Mouse (Mus musculus) stomach, postnatal 0 days (tissue): Measurements from ENCODE around the gene Ap3d1. TPM values are rescaled to one million over a fixed set of nuclear protein-coding genes. Genes with fewer than 3 reads are reported as not detected.

ENCODE experiments used
- ATAC-seq: fragments of 200-750 bp; cut with Nextera tagmentation; 2 replicates; pipeline ENCODE4 v1.8.0; 2017; ENCODE audit not compliant: low FRiP score, low TSS enrichment
- DNase-seq: peaks from one replicate; pipeline ENCODE4 v3.0.0-alpha.2; 2016; ENCODE audit warnings: low spot score
- H3K27ac ChIP-seq: fragments of 300-500 bp; sonication (generic); replicated peaks from 2 replicates; pipeline ENCODE4 v1.5.1; 2014; ENCODE audit warnings: mild to moderate bottlenecking, control low read depth
- H3K27me3 ChIP-seq: fragments of 300-500 bp; sonication (generic); 2 replicates; pipeline ENCODE4 v1.6.1; 2014; ENCODE audit warnings: low read length; ENCODE audit not compliant: control insufficient read depth, insufficient read depth
- H3K36me3 ChIP-seq: fragments of 300-500 bp; sonication (generic); 2 replicates; pipeline ENCODE4 v1.6.1; 2014; ENCODE audit warnings: low read length, mixed read lengths; ENCODE audit not compliant: control insufficient read depth, insufficient read depth
- H3K4me1 ChIP-seq: fragments of 300-500 bp; sonication (generic); replicated peaks from 2 replicates; pipeline ENCODE4 v1.6.1; 2014; ENCODE audit warnings: antibody characterized with exemption; ENCODE audit not compliant: control insufficient read depth, insufficient read depth
- H3K4me2 ChIP-seq: fragments of 300-500 bp; sonication (generic); replicated peaks from 2 replicates; pipeline ENCODE4 v1.6.1; 2014; ENCODE audit warnings: low read depth, mild to moderate bottlenecking, control low read depth, moderate library complexity
- H3K4me3 ChIP-seq: fragments of 300-500 bp; sonication (generic); 2 replicates; pipeline ENCODE4 v1.5.1; 2014; ENCODE audit warnings: low read depth, low read length, control low read depth
- H3K9ac ChIP-seq: fragments of 300-500 bp; sonication (generic); 2 replicates; pipeline ENCODE4 v1.6.1; 2014; ENCODE audit warnings: mild to moderate bottlenecking, low read length, control low read depth, mixed read lengths
- H3K9me3 ChIP-seq: fragments of 300-500 bp; sonication (generic); 2 replicates; pipeline ENCODE4 v1.6.1; 2016; ENCODE audit warnings: low read length; ENCODE audit not compliant: control insufficient read depth
- CTCF ChIP-seq: IDR thresholded peaks from 2 replicates; pipeline ENCODE4 v1.5.1; 2016; ENCODE audit warnings: antibody characterized with exemption, low read depth, mild to moderate bottlenecking, moderate library complexity
- EP300 ChIP-seq: optimal IDR thresholded peaks from 2 replicates; pipeline ENCODE3; 2016; ENCODE audit warnings: antibody characterized with exemption
- WGBS: fragments of 180-500 bp; shearing (Covaris S2); extraction: QIAGEN DNeasy Blood & Tissue Kit; methylation state at CpG from one replicate; pipeline ENCODE4 v1.1.7; 2014; 5-methylcytosine and 5-hydroxymethylcytosine counted together
- polyA plus RNA-seq: library from polyadenylated mRNA; unstranded; fragments of >200 nt; fragmentation: Nextera tagmentation; extraction: Ambion mirVana; gene quantifications from 2 replicates; pipeline ENCODE4 v1.2.1, GENCODE M21; 2015

The Ap3d1 gene
- polyA plus RNA-seq, 1 experiment from 2014 or later = 38.7 TPM

DNA sequence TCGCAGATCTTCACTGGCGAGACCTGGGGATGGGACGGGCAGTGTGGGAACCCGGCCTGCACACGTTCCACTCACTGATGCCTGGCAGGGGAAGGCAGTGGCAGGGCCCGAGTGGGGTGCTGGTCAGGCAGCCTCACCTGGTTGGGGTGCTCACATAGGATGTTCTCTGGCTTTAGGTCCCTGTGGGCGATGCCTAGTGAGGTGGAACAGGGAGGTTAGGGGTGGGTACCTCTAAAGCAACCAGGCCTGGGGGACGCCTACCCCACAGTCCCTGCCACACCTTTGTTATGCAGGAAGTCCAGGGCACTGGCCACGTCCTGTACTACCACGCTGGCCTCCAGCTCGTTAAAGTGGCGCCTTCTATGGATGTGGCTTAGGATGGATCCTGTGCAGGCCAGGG, 73.0 kb downstream of the Ap3d1 start:
- no peak overlapping the region for H3K9ac ChIP-seq
- H3K9me3 ChIP-seq = no peaks in the 10 kb centered on the region
- ATAC-seq = no peak
- H3K27ac ChIP-seq = peak overlapping the region; percentile 53
- no peak for DNase-seq
- no peak for TF ChIP-seq CTCF
- H3K4me3 ChIP-seq = no peak overlapping the region
- 79% methylated on average over 12 of the region's 12 CpGs for WGBS
- no peak overlapping the region for H3K4me2 ChIP-seq
- H3K4me1 ChIP-seq = peaks cover 9% of the 10 kb centered on the region
- H3K36me3 ChIP-seq = peaks cover 63% of the 10 kb centered on the region
- H3K27me3 ChIP-seq = no peaks in the 10 kb centered on the region

DNA sequence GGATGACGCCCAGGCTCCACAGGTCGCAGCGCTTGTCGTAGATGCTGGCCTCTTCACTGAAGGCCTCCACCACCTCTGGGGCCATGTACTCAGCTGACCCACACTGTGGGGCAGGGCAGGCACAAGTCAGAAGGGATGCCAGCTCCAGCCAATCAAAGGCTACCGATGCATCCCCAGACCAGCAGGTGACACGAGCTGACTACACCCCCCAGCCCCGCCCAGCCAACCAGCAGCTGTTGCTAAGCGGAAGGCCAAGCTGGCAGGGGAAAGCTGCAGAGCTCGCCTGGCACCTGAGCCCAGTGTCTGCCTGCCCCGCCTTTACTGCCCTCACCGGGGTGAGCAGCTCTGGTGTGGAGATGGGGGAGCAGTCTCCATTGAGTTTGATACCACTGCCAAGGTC, 73.5 kb downstream of the Ap3d1 start:
- TF ChIP-seq CTCF (no peak), EP300 (no peak)
- ATAC-seq (peak; percentile 7; the same call in 1 of the 2 replicates), DNase-seq (peak; percentile 87)
- peaks cover 7% of the 10 kb centered on the region for H3K4me1 ChIP-seq
- H3K36me3 ChIP-seq = peaks cover 62% of the 10 kb centered on the region
- WGBS = 63% methylated on average over 11 of the region's 11 CpGs
- H3K9ac ChIP-seq = no peak overlapping the region
- no peaks in the 10 kb centered on the region for H3K27me3 ChIP-seq
- no peak overlapping the region for H3K4me3 ChIP-seq
- no peaks in the 10 kb centered on the region for H3K9me3 ChIP-seq
- H3K27ac ChIP-seq = peak overlapping the region; percentile 53
- H3K4me2 ChIP-seq = no peak overlapping the region

DNA sequence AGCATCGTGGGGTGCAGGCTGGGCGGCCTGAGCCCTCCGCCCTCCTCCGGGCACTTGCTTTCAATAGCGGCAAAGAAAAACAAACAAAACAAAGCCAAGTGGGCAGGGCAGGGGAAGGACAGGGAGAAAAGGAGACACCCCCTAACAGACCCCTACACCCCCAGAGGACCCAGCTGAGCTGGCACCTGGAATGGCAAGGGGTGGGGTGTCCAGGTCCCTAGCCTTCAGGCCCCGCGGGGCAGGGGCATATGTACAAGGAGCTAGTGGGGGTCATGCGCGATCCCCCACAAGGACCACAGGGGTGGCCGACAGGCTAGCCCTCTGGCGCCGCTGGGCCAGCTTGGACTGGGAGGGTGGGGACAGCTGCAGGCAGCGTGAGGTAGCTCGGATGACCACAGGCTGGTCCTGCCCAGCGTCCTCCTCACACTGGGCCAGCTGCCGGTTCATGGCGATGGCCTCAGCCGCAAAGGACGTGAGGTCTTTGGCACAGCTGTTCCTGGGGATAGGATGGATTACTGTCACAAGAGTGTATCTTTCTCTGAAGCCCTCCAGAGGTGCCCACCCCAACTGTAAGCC, 75.1 kb downstream of the Ap3d1 start:
- Histone ChIP-seq H3K9me3 (no peaks in the 10 kb centered on the region), H3K9ac (no peak overlapping the region), H3K4me2 (no peak overlapping the region), H3K4me1 (peaks cover 7% of the 10 kb centered on the region; the same call in 1 of the 2 replicates), H3K36me3 (peaks cover 54% of the 10 kb centered on the region), H3K4me3 (no peak overlapping the region), H3K27ac (peak overlapping the region; percentile 94; the same call in 1 of the 2 replicates), H3K27me3 (no peaks in the 10 kb centered on the region)
- TF ChIP-seq CTCF = no peak
- TF ChIP-seq EP300 = no peak
- DNase-seq (no peak), ATAC-seq (no peak)
- 66% methylated on average over 19 of the region's 19 CpGs for WGBS

DNA sequence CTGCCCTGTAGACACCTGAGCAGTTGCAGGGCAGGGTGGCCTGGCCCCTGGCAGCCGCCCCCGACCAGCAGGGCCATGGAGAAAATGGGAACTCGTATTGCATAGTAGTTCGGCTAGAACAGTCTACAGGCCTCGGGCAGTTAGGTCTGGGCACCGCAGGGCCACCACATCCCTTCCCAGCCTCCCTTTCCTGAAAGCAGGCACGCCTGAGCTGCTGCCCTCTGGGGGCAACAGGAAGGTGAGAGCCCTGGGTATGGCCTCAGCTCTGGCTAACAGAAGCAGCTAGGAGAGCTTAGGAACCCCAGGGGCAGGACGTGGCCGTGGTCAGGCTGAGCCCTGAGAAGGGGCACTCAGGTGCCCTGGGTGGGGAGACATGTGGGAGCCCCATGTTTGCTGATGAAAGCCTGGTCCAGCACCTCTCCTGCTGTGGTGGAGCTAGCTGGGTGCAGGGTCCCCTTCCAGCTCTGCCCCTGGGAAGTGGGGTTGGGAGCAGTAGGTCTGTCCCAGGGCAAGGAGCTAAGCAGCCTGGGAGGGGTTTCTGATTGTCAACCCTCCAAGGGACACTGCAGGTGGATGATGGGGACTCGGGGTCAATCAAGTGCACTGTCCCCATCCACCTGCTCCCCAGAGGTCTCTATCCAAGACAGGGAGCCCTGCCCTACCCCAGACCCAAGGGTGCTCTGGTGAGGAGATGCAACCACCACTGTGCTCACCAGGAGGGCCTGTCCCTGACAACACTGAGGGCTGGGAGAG, 75.9 kb downstream of the Ap3d1 start:
- Histone ChIP-seq H3K4me3 (no peak overlapping the region), H3K9me3 (no peaks in the 10 kb centered on the region), H3K36me3 (peaks cover 46% of the 10 kb centered on the region), H3K9ac (peak overlapping the region; percentile 31), H3K4me1 (peaks cover 7% of the 10 kb centered on the region; the same call in 1 of the 2 replicates), H3K27me3 (no peaks in the 10 kb centered on the region), H3K27ac (peak overlapping the region; percentile 94), H3K4me2 (no peak overlapping the region)
- DNase-seq (no peak), ATAC-seq (no peak)
- WGBS = 67% methylated on average over 10 of the region's 10 CpGs
- TF ChIP-seq EP300 = no peak
- TF ChIP-seq CTCF = peak; percentile 39

DNA sequence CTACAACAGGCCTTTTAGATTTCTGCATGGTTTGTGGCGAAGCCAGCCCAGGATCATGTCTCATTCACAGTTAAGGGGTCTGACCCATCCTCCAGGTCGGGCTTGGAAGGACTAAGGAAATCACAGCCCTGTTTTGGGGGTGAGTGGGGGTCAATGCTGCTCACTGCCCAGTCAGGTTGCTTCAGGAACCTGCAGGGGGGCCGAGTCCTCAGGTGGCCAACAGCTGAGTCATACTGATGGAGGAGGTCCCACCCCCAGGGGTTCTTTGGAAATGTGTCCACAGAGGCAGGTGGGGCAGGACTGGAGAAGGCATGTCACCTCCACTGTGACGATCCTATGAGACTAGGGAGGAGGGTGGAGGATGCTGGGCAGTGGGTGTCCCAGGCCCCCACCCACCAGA, 76.6 kb downstream of the Ap3d1 start:
- no peak overlapping the region for H3K4me2 ChIP-seq
- WGBS = 38% methylated on average over 4 of the region's 4 CpGs

DNA sequence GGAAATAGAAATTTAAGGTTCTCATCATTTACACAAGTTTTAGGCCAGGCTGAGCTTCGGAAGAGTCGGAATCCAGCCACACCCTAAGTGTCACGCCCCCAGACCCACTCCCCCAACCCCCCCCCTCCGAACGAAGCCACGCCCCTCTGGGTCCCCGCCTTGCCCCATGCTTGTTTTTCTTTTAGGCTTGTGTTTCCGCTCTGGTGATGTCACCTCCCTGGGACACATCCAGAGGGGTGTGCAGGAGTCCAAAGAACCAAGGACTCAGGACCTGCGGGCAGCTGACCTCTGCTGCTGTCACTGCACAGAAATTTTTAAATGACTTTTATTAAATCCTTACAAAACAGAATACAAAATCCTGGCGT, 77.1 kb downstream of the Ap3d1 start:
- Histone ChIP-seq H3K9me3 (no peaks in the 10 kb centered on the region), H3K36me3 (peaks cover 36% of the 10 kb centered on the region), H3K27ac (peak overlapping the region; percentile 94), H3K4me2 (peak overlapping the region; percentile 35; the same call in 1 of the 2 replicates), H3K4me3 (no peak overlapping the region), H3K27me3 (no peaks in the 10 kb centered on the region), H3K4me1 (peaks cover 6% of the 10 kb centered on the region; the same call in 1 of the 2 replicates), H3K9ac (peak overlapping the region; percentile 43; the same call in 1 of the 2 replicates)
- DNase-seq (peak; percentile 74), ATAC-seq (peak; percentile 63)
- TF ChIP-seq CTCF (no peak), EP300 (no peak)
- 2% methylated on average over 10 of the region's 10 CpGs for WGBS

More for the DNA sequence above, 76.6 kb downstream of the Ap3d1 start:
- Histone ChIP-seq H3K9me3 (no peaks in the 10 kb centered on the region), H3K27me3 (no peaks in the 10 kb centered on the region), H3K36me3 (peaks cover 41% of the 10 kb centered on the region), H3K27ac (peak overlapping the region; percentile 94), H3K9ac (peak overlapping the region; percentile 23; the same call in 1 of the 2 replicates), H3K4me3 (no peak overlapping the region), H3K4me1 (peaks cover 6% of the 10 kb centered on the region; the same call in 1 of the 2 replicates)
- TF ChIP-seq EP300 (no peak), CTCF (no peak)
- peak; percentile 46 for DNase-seq
- no peak for ATAC-seq
